Mouse (Mus musculus) midbrain, embryonic 10.5 days (tissue): ENCODE measurements around the gene Gm9780. TPM values are rescaled to one million over a fixed set of nuclear protein-coding genes. Genes with fewer than 3 reads are reported as not detected.
"Not testable (repeated sequence)": the region's sequence is repeated elsewhere in the genome, so short reads cannot be mapped to it uniquely, and the experiment has no call there.

Source experiments
- DNase-seq: peaks from one replicate; pipeline ENCODE4 v3.0.0-alpha.2; 2017; ENCODE audit warnings: low spot score
- H3K27ac ChIP-seq: fragments of 300-500 bp; sonication (generic); replicated peaks from 2 replicates; pipeline ENCODE4 v1.5.1; 2016; ENCODE audit warnings: mild to moderate bottlenecking
- H3K27me3 ChIP-seq: fragments of 300-500 bp; sonication (generic); 2 replicates; pipeline ENCODE4 v1.6.1; 2016; ENCODE audit warnings: low read depth, mild to moderate bottlenecking; ENCODE audit not compliant: poor library complexity, severe bottlenecking
- H3K36me3 ChIP-seq: fragments of 300-500 bp; sonication (generic); 2 replicates; pipeline ENCODE4 v1.6.1; 2016; ENCODE audit warnings: mild to moderate bottlenecking, moderate library complexity
- H3K4me1 ChIP-seq: fragments of 300-500 bp; sonication (generic); 2 replicates; pipeline ENCODE4 v1.6.1; 2016
- H3K4me3 ChIP-seq: fragments of 300-500 bp; sonication (generic); 2 replicates; pipeline ENCODE4 v1.5.1; 2016; ENCODE audit warnings: mild to moderate bottlenecking, moderate library complexity
- H3K9me3 ChIP-seq: fragments of 300-500 bp; sonication (generic); replicated peaks from 2 replicates; pipeline ENCODE4 v1.6.1; 2016; ENCODE audit warnings: mild to moderate bottlenecking
- WGBS: fragments of 180-500 bp; shearing (Covaris S2); methylation state at CpG from one replicate; pipeline ENCODE4 v1.1.7; 2016; 5-methylcytosine and 5-hydroxymethylcytosine counted together
- polyA plus RNA-seq: library from polyadenylated mRNA; unstranded; fragments of >200 nt; fragmentation: Nextera tagmentation; extraction: Ambion mirVana; gene quantifications from 2 replicates; pipeline ENCODE4 v1.2.1, GENCODE M21; 2016

Gene Gm9780
- 0.36 and 3.3 TPM in 2 replicates for polyA plus RNA-seq

- WGBS = no CpG with 5 or more reads among the region's 26 CpGs
- not testable (repeated sequence) for H3K4me3 ChIP-seq, H3K27ac ChIP-seq, H3K4me1 ChIP-seq, DNase-seq, H3K36me3 ChIP-seq, H3K9me3 ChIP-seq, H3K27me3 ChIP-seq
These were observed at the start of gene Gm9780 for GRCm38 (mm10) chr14:26042611-26043010. TSS of gene Gm9780 (minus strand) at chr14:26042711.

GRCm38 (mm10) chr14:26081997-26082396, 39.5 kb upstream of the Gm9780 start, which contains the start of gene Cphx3:
TSS of gene Cphx3 (plus strand) at chr14:26082297.
- H3K9me3 ChIP-seq, H3K36me3 ChIP-seq, H3K4me1 ChIP-seq, DNase-seq, H3K27ac ChIP-seq, H3K27me3 ChIP-seq, H3K4me3 ChIP-seq: not testable (repeated sequence)
- no CpG with 5 or more reads among the region's 1 CpGs for WGBS

- not testable (repeated sequence) for H3K27ac ChIP-seq, H3K36me3 ChIP-seq, H3K4me3 ChIP-seq, H3K4me1 ChIP-seq, DNase-seq, H3K27me3 ChIP-seq, H3K9me3 ChIP-seq
- WGBS = no CpG with 5 or more reads among the region's 6 CpGs
These were observed 38.7 kb upstream of the Gm9780 start, which contains the start of gene Cphx2 for GRCm38 (mm10) chr14:26081216-26081615. TSS of gene Cphx2 (plus strand) at chr14:26081516.

GRCm38 (mm10) chr14:26076620-26077390, 34.3 kb upstream of the Gm9780 start:
- not testable (repeated sequence) for H3K4me1 ChIP-seq, H3K36me3 ChIP-seq, H3K4me3 ChIP-seq, DNase-seq, H3K27ac ChIP-seq, H3K27me3 ChIP-seq, H3K9me3 ChIP-seq
- WGBS = no CpG with 5 or more reads among the region's 5 CpGs

- not testable (repeated sequence) for DNase-seq, H3K9me3 ChIP-seq, H3K27me3 ChIP-seq, H3K4me3 ChIP-seq, H3K27ac ChIP-seq, H3K4me1 ChIP-seq, H3K36me3 ChIP-seq
- no CpG with 5 or more reads among the region's 10 CpGs for WGBS
These were observed 24.8 kb upstream of the Gm9780 start, which contains the start of gene Tmem254c for GRCm38 (mm10) chr14:26067325-26067633. TSS of gene Tmem254c (minus strand) at chr14:26067355.

GRCm38 (mm10) chr14:26066574-26067324, 24.2 kb upstream of the Gm9780 start:
- not testable (repeated sequence) for H3K27me3 ChIP-seq
- WGBS = no CpG with 5 or more reads among the region's 44 CpGs

GRCm38 (mm10) chr14:26059362-26059761, 16.9 kb upstream of the Gm9780 start:
- not testable (repeated sequence) for DNase-seq, H3K9me3 ChIP-seq, H3K4me1 ChIP-seq, H3K4me3 ChIP-seq, H3K27me3 ChIP-seq, H3K36me3 ChIP-seq, H3K27ac ChIP-seq
- no CpG with 5 or more reads among the region's 6 CpGs for WGBS

More at GRCm38 (mm10) chr14:26066574-26067324, 24.2 kb upstream of the Gm9780 start:
- DNase-seq, H3K27ac ChIP-seq, H3K4me3 ChIP-seq, H3K4me1 ChIP-seq, H3K9me3 ChIP-seq, H3K36me3 ChIP-seq: not testable (repeated sequence)

- H3K4me1 ChIP-seq, H3K4me3 ChIP-seq, H3K9me3 ChIP-seq, H3K36me3 ChIP-seq, H3K27ac ChIP-seq, DNase-seq, H3K27me3 ChIP-seq: not testable (repeated sequence)
- WGBS = no CpG with 5 or more reads among the region's 3 CpGs
These were observed 15.7 kb upstream of the Gm9780 start for GRCm38 (mm10) chr14:26058184-26058583.

GRCm38 (mm10) chr14:26048767-26049166, 6.3 kb upstream of the Gm9780 start:
- not testable (repeated sequence) for DNase-seq, H3K9me3 ChIP-seq, H3K27me3 ChIP-seq, H3K36me3 ChIP-seq, H3K4me3 ChIP-seq, H3K4me1 ChIP-seq, H3K27ac ChIP-seq
- no CpG with 5 or more reads among the region's 9 CpGs for WGBS

- H3K4me1 ChIP-seq, H3K27ac ChIP-seq, H3K27me3 ChIP-seq, H3K9me3 ChIP-seq, H3K36me3 ChIP-seq, DNase-seq, H3K4me3 ChIP-seq: not testable (repeated sequence)
- no CpG with 5 or more reads among the region's 8 CpGs for WGBS
These were observed 4.5 kb upstream of the Gm9780 start for GRCm38 (mm10) chr14:26047026-26047425.

GRCm38 (mm10) chr14:26045007-26045406, 2.5 kb upstream of the Gm9780 start:
- H3K9me3 ChIP-seq, H3K27ac ChIP-seq, H3K4me1 ChIP-seq, H3K4me3 ChIP-seq, H3K27me3 ChIP-seq, DNase-seq, H3K36me3 ChIP-seq: not testable (repeated sequence)
- WGBS = no CpG with 5 or more reads among the region's 5 CpGs

- not testable (repeated sequence) for DNase-seq, H3K36me3 ChIP-seq, H3K9me3 ChIP-seq, H3K27ac ChIP-seq, H3K27me3 ChIP-seq, H3K4me3 ChIP-seq, H3K4me1 ChIP-seq
- WGBS = no CpG with 5 or more reads among the region's 6 CpGs
These were observed 7.1 kb downstream of the Gm9780 start for GRCm38 (mm10) chr14:26035439-26035838.

GRCm38 (mm10) chr14:26034364-26034763, 8.1 kb downstream of the Gm9780 start:
- H3K27ac ChIP-seq, H3K4me1 ChIP-seq, H3K4me3 ChIP-seq, H3K27me3 ChIP-seq, H3K36me3 ChIP-seq, DNase-seq, H3K9me3 ChIP-seq: not testable (repeated sequence)
- WGBS = no CpG with 5 or more reads among the region's 3 CpGs
